Mouse (Mus musculus) thymus, postnatal 10 days (tissue): ENCODE data around the gene Ptprg.

Source experiments
- DNase-seq, 2 experiments: peaks; one replicate each; pipeline ENCODE4 v3.0.0; 2021; ENCODE audit warnings: low spot score in 2 of 2

Gene Ptprg

GRCm38 (mm10) chr14:11683386-11684081, 130.2 kb downstream of the Ptprg start:
- DNase-seq: no peak

- no peak for DNase-seq
Observed at GRCm38 (mm10) chr14:11684104-11684503, 130.8 kb downstream of the Ptprg start.

GRCm38 (mm10) chr14:11687541-11687940, 134.2 kb downstream of the Ptprg start:
- DNase-seq: no peak

- DNase-seq: no peak
Observed at GRCm38 (mm10) chr14:11688142-11688541, 134.8 kb downstream of the Ptprg start.

GRCm38 (mm10) chr14:11690066-11690465, 136.7 kb downstream of the Ptprg start:
- no peak for DNase-seq

GRCm38 (mm10) chr14:11691531-11691930, 138.2 kb downstream of the Ptprg start:
- DNase-seq: no peak

GRCm38 (mm10) chr14:11698880-11699279, 145.5 kb downstream of the Ptprg start:
- DNase-seq: no peak

- no peak for DNase-seq
Observed at GRCm38 (mm10) chr14:11699654-11700053, 146.3 kb downstream of the Ptprg start.

- DNase-seq: no peak
Observed at GRCm38 (mm10) chr14:11701516-11702249, 148.4 kb downstream of the Ptprg start.

- no peak for DNase-seq
Observed at GRCm38 (mm10) chr14:11702770-11703477, 149.6 kb downstream of the Ptprg start.

GRCm38 (mm10) chr14:11704871-11705270, 151.5 kb downstream of the Ptprg start:
- no peak for DNase-seq

GRCm38 (mm10) chr14:11709352-11709751, 156.0 kb downstream of the Ptprg start:
- DNase-seq: no peak

- DNase-seq: no peak
Observed at GRCm38 (mm10) chr14:11709798-11710197, 156.5 kb downstream of the Ptprg start.

GRCm38 (mm10) chr14:11710410-11711122, 157.2 kb downstream of the Ptprg start:
- no peak for DNase-seq

GRCm38 (mm10) chr14:11712146-11712545, 158.8 kb downstream of the Ptprg start:
- no peak for DNase-seq

- DNase-seq: no peak
Observed at GRCm38 (mm10) chr14:11716230-11716629, 162.9 kb downstream of the Ptprg start.

GRCm38 (mm10) chr14:11718201-11718600, 164.9 kb downstream of the Ptprg start:
- DNase-seq: no peak

- no peak for DNase-seq
Observed at GRCm38 (mm10) chr14:11719259-11719658, 165.9 kb downstream of the Ptprg start.

GRCm38 (mm10) chr14:11722101-11722500, 168.8 kb downstream of the Ptprg start:
- no peak for DNase-seq

GRCm38 (mm10) chr14:11723876-11724275, 170.5 kb downstream of the Ptprg start:
- DNase-seq: no peak

GRCm38 (mm10) chr14:11731223-11731920, 178.0 kb downstream of the Ptprg start:
- DNase-seq: no peak
